Mouse (Mus musculus) megakaryocyte, embryonic 14.5 days (primary cell): ENCODE data around the gene Kank1. TPM values are rescaled to one million over a fixed set of nuclear protein-coding genes. Genes with fewer than 3 reads are reported as not detected.

Experiments used
- H3K27me3 ChIP-seq: replicated peaks from 2 replicates; pipeline ENCODE3; 2012; ENCODE audit warnings: inconsistent platforms
- H3K36me3 ChIP-seq: replicated peaks from 2 replicates; pipeline ENCODE3; 2012; ENCODE audit warnings: low read length, inconsistent platforms, mixed read lengths
- H3K4me1 ChIP-seq: 2 replicates; pipeline ENCODE4 v1.6.1; 2012; ENCODE audit warnings: inconsistent platforms
- H3K4me3 ChIP-seq: replicated peaks from 2 replicates; pipeline ENCODE3; 2012; ENCODE audit warnings: moderate library complexity, mild to moderate bottlenecking, inconsistent platforms
- H3K9me3 ChIP-seq: 2 replicates; pipeline ENCODE4 v1.6.1; 2012; ENCODE audit warnings: inconsistent platforms
- FLI1 ChIP-seq: IDR thresholded peaks from 2 replicates; pipeline ENCODE4 v1.6.1; 2012; ENCODE audit warnings: low read length, inconsistent platforms, mixed read lengths
- GATA1 ChIP-seq: IDR thresholded peaks from 3 replicates; pipeline ENCODE4 v1.6.1; 2012; ENCODE audit warnings: mixed read lengths, low read length, inconsistent platforms, borderline replicate concordance
- polyA plus RNA-seq: library from polyadenylated mRNA; stranded (reverse); fragments of >175 nt; gene quantifications from 2 replicates; pipeline ENCODE4 v1.2.3, GENCODE M21; 2012; ENCODE audit warnings: low replicate concordance; ENCODE audit not compliant: insufficient read depth

Kank1 gene
- polyA plus RNA-seq, 1 experiment, result 0.12 TPM

DNA sequence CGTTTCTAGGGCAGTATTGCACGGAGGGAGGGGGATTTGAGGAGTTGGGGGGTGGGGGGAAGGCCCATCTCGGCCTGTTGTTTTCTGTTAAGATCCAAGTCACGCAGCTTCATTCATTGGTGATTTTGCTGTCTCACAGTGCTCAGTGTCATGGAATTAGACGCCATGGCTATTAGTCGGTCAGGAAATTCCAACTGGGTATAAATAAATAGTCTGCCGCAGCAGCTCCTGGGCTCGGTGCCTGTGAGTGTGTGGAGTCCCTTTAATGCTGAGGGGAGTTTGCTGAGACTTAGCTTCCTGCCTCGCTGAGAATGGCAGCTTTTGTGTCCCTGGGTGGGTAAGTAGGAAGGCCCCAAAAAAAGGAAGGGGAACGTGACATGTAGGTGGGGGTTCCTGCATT lies 158.3 kb downstream of the Kank1 start:
- Histone ChIP-seq H3K9me3 (no peaks in the 10 kb centered on the region), H3K36me3 (no peaks in the 10 kb centered on the region)

DNA sequence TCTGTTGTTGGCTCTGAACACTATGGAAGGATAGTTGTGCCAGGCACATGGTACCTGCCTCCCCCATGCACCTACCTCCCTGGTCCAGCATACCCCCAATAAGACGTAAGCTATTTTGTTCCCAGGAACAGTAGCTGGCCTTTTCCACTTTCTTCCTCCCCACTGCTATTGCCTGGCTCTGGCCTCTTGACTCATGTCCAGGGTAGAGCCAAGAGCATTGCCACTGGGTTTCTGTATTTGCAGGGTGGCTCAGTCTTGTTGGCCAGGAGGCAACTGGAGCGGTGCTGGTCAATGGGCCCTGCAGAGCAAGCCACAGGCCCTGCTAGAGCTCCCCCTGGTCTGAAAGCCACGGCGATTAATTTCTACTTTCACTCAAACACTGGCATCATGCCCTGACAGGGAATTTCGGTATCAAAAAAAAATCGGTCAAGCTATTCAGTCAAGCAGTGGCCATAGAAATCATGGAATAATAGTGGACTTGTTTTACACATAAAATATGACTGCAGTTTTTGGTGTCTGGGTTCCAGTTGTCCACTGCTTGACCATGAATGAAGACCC lies 160.0 kb downstream of the Kank1 start:
- Histone ChIP-seq H3K4me1 (no peaks in the 10 kb centered on the region), H3K27me3 (peaks cover 24% of the 10 kb centered on the region), H3K4me3 (no peak overlapping the region), H3K36me3 (no peaks in the 10 kb centered on the region), H3K9me3 (no peaks in the 10 kb centered on the region)
- no peak for TF ChIP-seq FLI1
- TF ChIP-seq GATA1, result no peak

More for the DNA sequence above, 158.3 kb downstream of the Kank1 start:
- H3K27me3 ChIP-seq, result peaks cover 10% of the 10 kb centered on the region
- no peak overlapping the region for H3K4me3 ChIP-seq
- TF ChIP-seq GATA1 (no peak), FLI1 (no peak)
- no peaks in the 10 kb centered on the region for H3K4me1 ChIP-seq

DNA sequence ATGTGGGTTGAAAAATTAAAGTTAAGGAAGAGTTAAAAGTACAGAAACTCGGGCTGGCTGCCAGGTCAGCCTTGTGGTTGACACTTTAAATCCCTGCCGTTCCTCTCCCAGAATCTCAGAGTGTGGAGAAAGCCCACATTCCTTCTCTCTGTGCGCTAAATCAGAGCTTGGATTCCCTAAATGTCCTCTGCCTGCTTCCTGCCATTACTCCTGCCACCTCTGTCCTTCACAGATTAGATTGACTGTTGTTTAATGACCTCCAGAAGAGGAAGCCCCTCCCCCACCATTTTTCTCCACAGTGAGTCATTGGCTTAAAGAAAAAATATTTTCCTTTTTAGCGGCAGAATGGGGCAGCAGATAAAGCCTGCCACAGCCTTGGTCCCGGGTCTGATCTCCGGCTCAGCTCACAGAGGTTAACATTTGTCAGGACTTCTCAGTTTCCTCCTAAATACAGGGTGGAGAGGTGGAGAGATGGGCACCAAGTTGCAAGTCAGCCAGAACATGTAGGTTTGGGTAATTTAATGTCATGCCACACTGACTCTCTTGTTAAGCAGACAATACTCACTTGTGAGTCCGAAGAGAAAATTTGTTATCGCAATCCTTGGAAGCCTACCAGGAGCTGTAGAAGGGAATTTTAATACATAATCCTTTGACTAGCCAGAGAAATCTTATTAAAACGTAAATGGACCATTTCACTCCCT lies 162.9 kb downstream of the Kank1 start:
- Histone ChIP-seq H3K4me1 (no peaks in the 10 kb centered on the region), H3K4me3 (no peak overlapping the region), H3K9me3 (no peaks in the 10 kb centered on the region), H3K27me3 (peaks cover 24% of the 10 kb centered on the region), H3K36me3 (no peaks in the 10 kb centered on the region)
- no peak for TF ChIP-seq GATA1
- TF ChIP-seq FLI1, result no peak

DNA sequence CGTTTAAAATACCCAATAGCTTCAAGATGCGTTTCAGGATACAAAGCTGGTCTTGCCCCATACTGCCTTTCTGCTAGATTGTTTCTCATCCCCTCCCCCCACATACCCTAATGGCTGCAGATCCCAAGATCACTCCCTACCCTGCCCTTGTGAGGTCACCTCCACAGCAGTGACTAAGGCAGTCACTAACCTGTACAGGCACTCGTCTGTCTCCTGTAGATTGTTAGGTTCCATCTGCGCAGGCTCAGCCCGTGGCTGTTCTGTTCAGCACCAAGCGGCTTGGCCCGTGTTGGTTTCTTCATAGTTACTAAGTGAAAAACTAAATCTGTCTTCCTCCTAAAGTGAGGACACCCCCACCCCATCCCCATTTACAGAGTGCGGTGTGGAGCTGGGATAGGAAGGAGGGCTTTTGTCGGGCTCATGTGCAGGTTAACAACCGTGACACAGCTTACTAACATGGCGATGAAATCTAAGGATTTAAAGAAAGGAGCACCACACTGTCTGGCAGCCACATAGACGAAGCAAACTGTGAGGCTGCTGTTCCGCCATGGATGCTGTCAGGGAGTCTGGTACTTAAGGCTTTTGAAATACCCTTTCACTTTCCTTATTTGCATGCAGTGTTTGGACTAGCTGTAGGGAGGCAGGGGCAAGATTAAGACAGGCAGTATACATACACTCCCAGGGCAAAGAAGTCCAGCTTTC lies 163.6 kb downstream of the Kank1 start:
- no peaks in the 10 kb centered on the region for H3K4me1 ChIP-seq
- TF ChIP-seq GATA1 (no peak), FLI1 (no peak)
- peaks cover 24% of the 10 kb centered on the region for H3K27me3 ChIP-seq
- no peak overlapping the region for H3K4me3 ChIP-seq
- no peaks in the 10 kb centered on the region for H3K36me3 ChIP-seq
- H3K9me3 ChIP-seq, result no peaks in the 10 kb centered on the region

DNA sequence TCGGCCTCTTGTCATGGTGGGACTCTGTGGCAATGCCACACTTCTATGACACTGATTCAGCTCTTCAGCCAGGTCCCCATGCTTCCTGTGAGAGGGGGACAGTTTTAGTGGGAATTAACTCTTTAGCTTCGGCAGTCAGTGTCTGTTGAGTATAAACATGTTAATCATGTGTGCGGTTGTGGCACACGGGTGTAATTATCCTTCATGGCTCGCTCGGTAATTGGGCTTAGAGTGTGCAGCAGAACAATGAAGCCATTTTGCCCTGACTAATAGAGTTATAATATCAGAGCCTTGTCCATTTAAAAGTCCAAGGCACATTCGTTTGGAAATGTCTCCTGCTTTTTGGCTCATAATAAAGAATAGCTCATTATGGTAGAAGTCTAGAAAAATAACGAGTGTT lies 164.7 kb downstream of the Kank1 start:
- TF ChIP-seq FLI1, result no peak
- TF ChIP-seq GATA1, result no peak
- no peaks in the 10 kb centered on the region for H3K9me3 ChIP-seq
- no peaks in the 10 kb centered on the region for H3K36me3 ChIP-seq
- no peaks in the 10 kb centered on the region for H3K4me1 ChIP-seq
- H3K4me3 ChIP-seq, result no peak overlapping the region
- peaks cover 33% of the 10 kb centered on the region for H3K27me3 ChIP-seq

DNA sequence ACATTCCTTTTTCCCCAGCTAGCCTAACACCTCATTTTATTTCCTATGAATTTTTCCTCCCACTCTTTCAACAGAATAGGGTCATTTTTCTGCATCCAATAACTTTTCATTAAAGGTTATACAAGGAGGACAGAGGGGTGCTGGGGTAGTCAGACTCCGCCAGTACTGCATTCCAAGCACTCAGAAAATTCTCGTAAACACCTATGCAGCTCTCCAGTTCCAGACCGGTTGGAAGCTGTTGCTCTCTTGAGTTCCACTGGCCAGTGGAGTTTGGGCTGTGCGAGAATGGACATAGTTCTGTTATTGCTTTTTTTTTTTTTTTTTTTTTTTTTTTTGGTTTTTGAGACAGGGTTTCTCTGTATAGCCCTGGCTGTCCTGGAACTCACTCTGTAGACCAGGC lies 167.4 kb downstream of the Kank1 start:
- H3K36me3 ChIP-seq, result no peaks in the 10 kb centered on the region
- TF ChIP-seq FLI1 (no peak), GATA1 (no peak)
- no peaks in the 10 kb centered on the region for H3K4me1 ChIP-seq
- H3K9me3 ChIP-seq, result peaks cover under 1% of the 10 kb centered on the region; the same call in 1 of the 2 replicates
- peaks cover 42% of the 10 kb centered on the region for H3K27me3 ChIP-seq
- H3K4me3 ChIP-seq, result no peak overlapping the region

DNA sequence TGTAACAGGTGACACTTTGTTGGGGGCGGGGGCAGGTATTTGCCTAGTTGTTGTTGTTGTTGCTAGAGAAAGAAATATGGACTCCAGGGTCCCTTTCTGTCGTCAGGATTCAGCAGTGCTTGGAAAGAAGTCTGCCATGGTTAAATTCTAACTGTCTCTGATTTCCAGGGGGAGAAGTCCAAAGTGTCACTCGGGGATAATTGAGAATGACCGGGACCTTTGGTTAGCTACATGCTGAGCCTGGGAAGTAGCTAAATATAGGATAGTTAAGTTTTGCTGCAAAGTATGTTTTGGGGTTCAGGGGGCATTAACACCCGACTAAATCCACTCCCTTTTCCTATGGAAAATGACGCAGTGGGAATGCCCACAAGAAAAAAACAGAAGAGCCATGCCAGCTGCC lies 169.2 kb downstream of the Kank1 start:
- H3K36me3 ChIP-seq, result no peaks in the 10 kb centered on the region
- H3K27me3 ChIP-seq, result peaks cover 32% of the 10 kb centered on the region
- H3K4me1 ChIP-seq, result no peaks in the 10 kb centered on the region
- no peak overlapping the region for H3K4me3 ChIP-seq
- peaks cover 10% of the 10 kb centered on the region; the same call in 1 of the 2 replicates for H3K9me3 ChIP-seq
- TF ChIP-seq FLI1 (no peak), GATA1 (no peak)

DNA sequence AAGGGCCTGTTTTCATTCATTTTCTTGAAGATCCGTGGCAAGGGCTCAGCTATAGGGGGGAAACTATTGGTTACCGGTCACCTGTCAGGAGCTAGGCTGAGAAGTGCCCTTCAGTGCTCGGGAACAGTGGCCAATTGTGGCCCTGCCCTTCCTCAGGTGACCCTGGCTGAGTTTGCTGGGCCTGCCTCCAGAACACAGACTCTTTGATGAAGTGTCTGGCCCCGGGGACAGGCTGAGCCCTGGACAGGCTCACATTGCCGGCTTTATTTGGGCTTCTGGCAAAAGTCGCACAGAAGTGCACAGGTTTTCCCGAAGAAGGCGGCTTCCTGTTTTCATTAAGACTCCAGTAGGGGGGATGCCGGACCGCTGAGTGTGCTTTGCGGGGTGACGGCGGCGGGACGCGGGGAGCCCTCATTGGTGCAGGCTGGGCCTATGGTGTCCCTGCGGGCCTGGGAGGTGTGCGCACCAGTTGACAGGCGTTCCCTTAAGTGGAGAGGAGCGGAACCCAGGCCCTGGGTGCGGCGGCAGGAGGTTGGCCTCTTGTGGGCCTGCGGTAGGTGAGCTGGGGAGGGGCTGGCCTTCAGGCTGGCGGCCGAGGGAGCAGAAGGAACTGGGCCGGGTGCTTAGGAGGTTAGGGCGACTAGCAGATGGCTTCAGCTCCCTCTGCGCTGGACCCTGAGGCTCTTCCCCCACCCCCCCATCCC lies 169.9 kb downstream of the Kank1 start:
- Histone ChIP-seq H3K4me3 (no peak overlapping the region), H3K9me3 (peaks cover 10% of the 10 kb centered on the region; the same call in 1 of the 2 replicates), H3K36me3 (no peaks in the 10 kb centered on the region), H3K4me1 (no peaks in the 10 kb centered on the region), H3K27me3 (peaks cover 26% of the 10 kb centered on the region)
- TF ChIP-seq GATA1 (no peak), FLI1 (no peak)

DNA sequence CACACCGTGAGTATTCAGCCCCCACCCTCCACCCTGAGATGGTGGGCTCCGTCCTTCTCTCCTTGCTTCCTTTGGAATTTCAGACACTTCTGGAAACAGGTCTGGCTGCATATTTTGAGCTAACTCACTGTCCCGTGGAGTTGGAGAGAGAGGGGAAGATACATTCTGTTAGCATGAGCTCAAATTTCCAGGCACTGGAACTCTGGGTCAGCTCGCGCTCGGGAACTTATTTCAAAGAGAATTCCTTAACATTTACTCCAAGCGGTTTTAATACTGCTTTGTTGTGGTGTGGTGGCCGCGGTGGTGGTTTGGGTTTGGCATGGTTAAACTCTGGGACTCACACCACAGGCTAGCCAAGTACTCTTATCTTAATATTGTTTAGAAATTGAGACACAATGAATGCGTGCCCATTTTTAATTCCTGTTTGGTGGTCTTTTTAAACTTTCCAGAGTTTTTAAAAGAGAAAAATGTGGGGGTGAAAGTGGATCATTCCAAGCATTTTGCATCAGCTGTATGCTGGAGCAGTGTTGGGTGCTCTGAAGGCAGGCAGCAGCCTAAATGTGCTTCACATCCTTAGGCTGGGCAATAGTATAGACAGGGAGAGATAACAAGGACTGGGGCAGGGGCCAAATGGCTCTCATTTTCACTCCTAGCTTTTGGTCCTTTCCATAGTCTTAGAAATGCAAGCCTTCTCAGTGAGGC lies 170.6 kb downstream of the Kank1 start:
- Histone ChIP-seq H3K4me3 (no peak overlapping the region), H3K36me3 (no peaks in the 10 kb centered on the region), H3K9me3 (peaks cover 10% of the 10 kb centered on the region; the same call in 1 of the 2 replicates), H3K27me3 (peaks cover 26% of the 10 kb centered on the region), H3K4me1 (no peaks in the 10 kb centered on the region)
- TF ChIP-seq FLI1 (no peak), GATA1 (no peak)
